Mouse (Mus musculus) liver, embryonic 14.5 days (tissue): ENCODE measurements around the gene Lmo4.

Experiments
- CTCF ChIP-seq: IDR thresholded peaks from 2 replicates; pipeline ENCODE4 v1.5.1; 2016; ENCODE audit warnings: antibody characterized with exemption, low read depth, control low read depth
- EP300 ChIP-seq: IDR thresholded peaks from 2 replicates; pipeline ENCODE4 v1.6.1; 2016; ENCODE audit warnings: antibody characterized with exemption, low read depth

DNA sequence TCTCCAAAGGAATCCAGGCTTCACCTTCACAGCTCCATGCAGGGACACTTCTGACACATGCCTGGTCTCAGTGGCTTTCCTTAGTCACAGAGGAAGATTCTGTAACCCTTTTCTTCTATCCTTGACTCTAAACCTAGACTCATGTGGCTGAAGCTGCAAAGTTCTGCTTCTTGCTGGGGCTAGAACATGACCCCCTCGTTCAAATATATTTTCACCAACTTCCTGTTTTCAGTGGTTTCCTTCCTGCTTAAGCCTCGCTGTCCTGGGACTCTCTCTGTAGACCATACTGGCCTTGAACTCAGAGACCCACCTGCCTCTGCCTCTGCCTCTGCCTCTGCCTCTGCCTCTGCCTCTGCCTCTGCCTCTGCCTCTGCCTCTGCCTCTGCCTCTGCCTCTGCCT is 34.5 kb downstream of the Lmo4 start:
- TF ChIP-seq CTCF (no peak), EP300 (no peak)
